ENCODE assay signal across 8 mouse cellular contexts in genomic region chr7:143437894-143438581, GRCm38 (mm10). TPM values are rescaled to one million over a fixed set of nuclear protein-coding genes. Genes with fewer than 3 reads are reported as not detected.
DNase-seq lines count a peak whose midpoint lies in the region; ATAC-seq and TF ChIP-seq lines count a peak whose summit lies in the region.

No protein-coding gene starts in this region.

- H3K4me1 ChIP-seq in limb, embryonic 14.5 days (ENCODE audit: control insufficient read depth, insufficient read depth, low read length) = peaks cover 9% of the 10 kb centered on the region

- H3K36me3 ChIP-seq in limb, embryonic 14.5 days (ENCODE audit: control insufficient read depth, insufficient read depth, low read length) = no peaks in the 10 kb centered on the region

- H3K4me3 ChIP-seq in limb, embryonic 14.5 days (replicated peaks; ENCODE audit: low read length) = peak overlapping the region; percentile 48

- 0 out of 2 replicates have a peak, but pooled peaks have one; percentile 27 for ATAC-seq in granulocyte monocyte progenitor cell, adult 5-6 weeks (replicated peaks; ENCODE audit: poor library complexity, severe bottlenecking)
- peak; percentile 58; the same call in 1 of the 2 replicates for ATAC-seq in limb, embryonic 14.5 days (ENCODE audit: low FRiP score, low read depth)

- H3K9me3 ChIP-seq in limb, embryonic 14.5 days (ENCODE audit: control insufficient read depth, low read length) = no peaks in the 10 kb centered on the region

- peak; percentile 21 for DNase-seq in adrenal gland, postnatal 25 days
- DNase-seq in adrenal gland, postnatal 4 days (ENCODE audit: low spot score in 2 of 2) = no peak
- peak; percentile 65 for DNase-seq in ES-CJ7 (ENCODE audit: low read depth, low spot score)
- DNase-seq in limb, embryonic 14.5 days (ENCODE audit: low spot score) = no peak
- DNase-seq in retina, postnatal 1 day = peak; percentile 87
- no peak for DNase-seq in right cerebral cortex, postnatal 14 days
- DNase-seq in layer of hippocampus, postnatal 10 days (ENCODE audit: low spot score in 2 of 2) = no peak

- 5% methylated on average over 52 of the region's 63 CpGs for WGBS in limb, embryonic 14.5 days

- H3K9ac ChIP-seq in limb, embryonic 14.5 days (ENCODE audit: low read depth, low read length, severe bottlenecking) = peak overlapping the region; percentile 90

- H3K4me2 ChIP-seq in limb, embryonic 14.5 days (replicated peaks; ENCODE audit: low read depth, low read length, severe bottlenecking) = peak overlapping the region; percentile 96

- H3K27me3 ChIP-seq in limb, embryonic 14.5 days (ENCODE audit: control insufficient read depth, insufficient read depth, low read length) = no peaks in the 10 kb centered on the region; the same call in 1 of the 2 replicates

- H3K27ac ChIP-seq in limb, embryonic 14.5 days (replicated peaks; ENCODE audit: low read depth, low read length) = peak overlapping the region; percentile 74

- no peak for TF ChIP-seq POLR2A in limb, embryonic 14.5 days (IDR thresholded peaks at IDR 0.05; ENCODE audit: borderline replicate concordance, extremely low read depth, insufficient read depth, insufficient read length)

RNA-seq across cellular contexts. Expression of gene Cdkn1c, which starts 22.8 kb away (rescaled TPM):
- 669 and 905 TPM in 2 replicates for total RNA-seq in adrenal gland, postnatal 25 days (2021)
- 1,000 to 10,000 TPM; 1,384 to 1,531 TPM for total RNA-seq in adrenal gland, postnatal 4 days (2021)
- total RNA-seq in granulocyte monocyte progenitor cell, adult 5-6 weeks (2014; fragmentation: Nextera tagmentation) = not detected in 2 replicates
- total RNA-seq in granulocyte monocyte progenitor cell, adult 5-6 weeks (2017) = 0.41 TPM in 1 of 2 replicates, not detected in the other
- polyA plus RNA-seq in limb, embryonic 14.5 days (2012; rRNA removed) = 1,048 and 1,240 TPM in 2 replicates
- 2,054 and 2,200 TPM in 2 replicates for polyA plus RNA-seq in limb, embryonic 14.5 days (2014; fragmentation: Nextera tagmentation; extraction: Ambion mirVana)
- total RNA-seq in layer of hippocampus, postnatal 10 days (2021) = 10 to 100 TPM; 13.2 to 18.5 TPM

RNA-seq across cellular contexts. Expression of gene Slc22a18, which starts 35.5 kb away (rescaled TPM):
- 1.2 and 1.4 TPM in 2 replicates for total RNA-seq in adrenal gland, postnatal 25 days (2021)
- 1 to 10 TPM; 5.5 to 7.0 TPM for total RNA-seq in adrenal gland, postnatal 4 days (2021)
- 0.88 and 1.8 TPM in 2 replicates for total RNA-seq in granulocyte monocyte progenitor cell, adult 5-6 weeks (2014; fragmentation: Nextera tagmentation)
- 0.67 TPM in 1 of 2 replicates, not detected in the other for total RNA-seq in granulocyte monocyte progenitor cell, adult 5-6 weeks (2017)
- 3.3 and 5.3 TPM in 2 replicates for polyA plus RNA-seq in limb, embryonic 14.5 days (2012; rRNA removed)
- 2.3 and 2.6 TPM in 2 replicates for polyA plus RNA-seq in limb, embryonic 14.5 days (2014; fragmentation: Nextera tagmentation; extraction: Ambion mirVana)
- total RNA-seq in layer of hippocampus, postnatal 10 days (2021) = under 1 TPM; 0.40 to 0.41 TPM

Comparison
In these comparisons a context has a peak if more than half of its experiments do, and no peak if none do; other contexts are left out.
1. DNase-seq: peak in adrenal gland, postnatal 25 days (single experiment), ES-CJ7 (single experiment) and retina, postnatal 1 day (single experiment); none in adrenal gland, postnatal 4 days (0 of 2), limb, embryonic 14.5 days (single experiment), right cerebral cortex, postnatal 14 days (single experiment) and layer of hippocampus, postnatal 10 days (0 of 2).
2. RNA of gene Cdkn1c, which starts 22.8 kb away (total RNA-seq): 1,384 to 1,531 TPM in adrenal gland, postnatal 4 days and 669 to 905 TPM in adrenal gland, postnatal 25 days; 13.2 to 18.5 TPM in layer of hippocampus, postnatal 10 days and 0.41 TPM in granulocyte monocyte progenitor cell, adult 5-6 weeks; every median in the first group is over 10 times any median in the second.